Mouse (Mus musculus) frontal cortex, postnatal 10 days (tissue): ENCODE measurements at regions not wholly inside any gene's neighbourhood (a gene's known extent, or its start where the extent isn't known, plus 50 kb on each side); places are given as distances from the start of the nearest gene placed in this dataset.

Experiments used
- DNase-seq, 2 experiments: peaks; one replicate each; pipeline ENCODE4 v3.0.0; 2022; ENCODE audit warnings: low spot score in 2 of 2, mixed read lengths in 1 of 2

- no peak for DNase-seq
These were observed 80.2 kb upstream of the Lrig3 start for GRCm38 (mm10) chr10:125885796-125886195.

- DNase-seq: no peak
These were observed 73.8 kb upstream of the Lrig3 start for GRCm38 (mm10) chr10:125892122-125892521.

- no peak for DNase-seq
These were observed 70.1 kb upstream of the Lrig3 start for GRCm38 (mm10) chr10:125895744-125896482.

GRCm38 (mm10) chr10:125896646-125897045, 69.3 kb upstream of the Lrig3 start:
- DNase-seq: no peak

- no peak for DNase-seq
These were observed 66.5 kb upstream of the Lrig3 start for GRCm38 (mm10) chr10:125899504-125899903.

- no peak for DNase-seq
These were observed 65.4 kb upstream of the Lrig3 start for GRCm38 (mm10) chr10:125900562-125900961.

GRCm38 (mm10) chr10:125902668-125903067, 63.3 kb upstream of the Lrig3 start:
- no peak for DNase-seq

GRCm38 (mm10) chr10:125912207-125912606, 53.8 kb upstream of the Lrig3 start:
- no peak for DNase-seq
